Mouse (Mus musculus) lung, adult 2 months (tissue): Measurements from ENCODE around the gene Alox12. TPM values are rescaled to one million over a fixed set of nuclear protein-coding genes. Genes with fewer than 3 reads are reported as not detected.

ENCODE experiments used
- DNase-seq: peaks from one replicate; pipeline ENCODE4 v3.0.0; 2022
- H3K4me1 ChIP-seq: fragments of 200-500 bp; 2 replicates; pipeline ENCODE4 v1.6.1; 2011; ENCODE audit warnings: low read length; ENCODE audit not compliant: control insufficient read depth, insufficient read depth
- H3K4me3 ChIP-seq: fragments of 200-500 bp; replicated peaks from 2 replicates; pipeline ENCODE3; 2011; ENCODE audit warnings: low read depth, mild to moderate bottlenecking, control low read depth, low read length; ENCODE audit errors: extremely low read depth
- CTCF ChIP-seq: fragments of 200-500 bp; IDR thresholded peaks from 2 replicates; pipeline ENCODE4 v1.5.1; 2011; ENCODE audit warnings: mild to moderate bottlenecking, low read length, control low read depth; ENCODE audit not compliant: insufficient read depth
- POLR2A ChIP-seq: fragments of 200-500 bp; IDR thresholded peaks from 2 replicates; pipeline ENCODE4 v1.6.1; 2011; ENCODE audit warnings: low read depth, mild to moderate bottlenecking, control low read depth, low read length, borderline replicate concordance; ENCODE audit errors: extremely low read depth
- WGBS: fragments of 180-500 bp; shearing (Covaris S2); methylation state at CpG from one replicate; pipeline ENCODE4 v1.1.7; 2018; 5-methylcytosine and 5-hydroxymethylcytosine counted together
- polyA plus RNA-seq: library from polyadenylated mRNA; depleted of rRNA; stranded (reverse); fragments of >200 nt; gene quantifications from 2 replicates; pipeline ENCODE4 v1.2.3, GENCODE M21; 2012

Gene Alox12
- polyA plus RNA-seq, 1 experiment, result 9.2 TPM

- DNase-seq, result no peak
- Histone ChIP-seq H3K4me3 (peak overlapping the region; percentile 3), H3K4me1 (peaks cover 8% of the 10 kb centered on the region)
- TF ChIP-seq CTCF, result no peak
- TF ChIP-seq POLR2A, result no peak
- 38% methylated on average over 27 of the region's 27 CpGs for WGBS
Measured at GRCm38 (mm10) chr11:70225798-70226601, 29.2 kb downstream of the Alox12 start.

GRCm38 (mm10) chr11:70223724-70224123 lies 31.4 kb downstream of the Alox12 start:
- Histone ChIP-seq H3K4me1 (peaks cover 12% of the 10 kb centered on the region), H3K4me3 (no peak overlapping the region)
- WGBS, result 46% methylated on average over 9 of the region's 9 CpGs
- TF ChIP-seq CTCF (no peak), POLR2A (no peak)
- no peak for DNase-seq

- DNase-seq, result no peak
- WGBS, result 11% methylated on average over 14 of the region's 14 CpGs
- TF ChIP-seq POLR2A, result no peak
- no peak for TF ChIP-seq CTCF
- Histone ChIP-seq H3K4me3 (peak overlapping the region; percentile 77), H3K4me1 (peaks cover 12% of the 10 kb centered on the region)
Measured at GRCm38 (mm10) chr11:70221603-70222500, 33.3 kb downstream of the Alox12 start.

- WGBS, result under 1% methylated on average over 28 of the region's 28 CpGs
- H3K4me1 ChIP-seq, result peaks cover 9% of the 10 kb centered on the region
- DNase-seq, result peak; percentile 86
- no peak for TF ChIP-seq CTCF
- TF ChIP-seq POLR2A, result peak; percentile 98
- H3K4me3 ChIP-seq, result peak within 1 kb of the TSS; percentile 77
Measured at GRCm38 (mm10) chr11:70220731-70221602, 34.2 kb downstream of the Alox12 start, which contains the start of gene Slc16a13. TSS of gene Slc16a13 (minus strand) at chr11:70221064.

- Histone ChIP-seq H3K4me1 (peaks cover 7% of the 10 kb centered on the region), H3K4me3 (peak overlapping the region; percentile 77)
- 4% methylated on average over 24 of the region's 24 CpGs for WGBS
- no peak for TF ChIP-seq POLR2A
- TF ChIP-seq CTCF, result no peak
- DNase-seq, result no peak
Measured at GRCm38 (mm10) chr11:70220323-70220722, 34.8 kb downstream of the Alox12 start.

GRCm38 (mm10) chr11:70219873-70220272 lies 35.3 kb downstream of the Alox12 start:
- no peak for TF ChIP-seq CTCF
- TF ChIP-seq POLR2A, result no peak
- Histone ChIP-seq H3K4me1 (peaks cover 7% of the 10 kb centered on the region), H3K4me3 (peak overlapping the region; percentile 77)
- no peak for DNase-seq
- WGBS, result 77% methylated on average over 7 of the region's 7 CpGs

GRCm38 (mm10) chr11:70218741-70219470 lies 36.2 kb downstream of the Alox12 start:
- TF ChIP-seq CTCF, result no peak
- no peak for TF ChIP-seq POLR2A
- WGBS, result 96% methylated on average over 15 of the region's 15 CpGs
- Histone ChIP-seq H3K4me1 (peaks cover 10% of the 10 kb centered on the region), H3K4me3 (no peak overlapping the region)
- DNase-seq, result no peak

- no peak overlapping the region for H3K4me3 ChIP-seq
- H3K4me1 ChIP-seq, result peaks cover 8% of the 10 kb centered on the region
- no peak for TF ChIP-seq POLR2A
- no peak for TF ChIP-seq CTCF
- WGBS, result 77% methylated on average over 4 of the region's 4 CpGs
- DNase-seq, result no peak
Measured at GRCm38 (mm10) chr11:70218039-70218438, 37.1 kb downstream of the Alox12 start.
